Mouse (Mus musculus) right cerebral cortex, postnatal 36 days (tissue): ENCODE data around the gene Ajap1.

ENCODE experiments used
- DNase-seq, 2 experiments: peaks; one replicate each; pipeline ENCODE4 v3.0.0; 2022; ENCODE audit warnings: low spot score in 2 of 2, mixed read lengths in 1 of 2

Ajap1 gene

DNA sequence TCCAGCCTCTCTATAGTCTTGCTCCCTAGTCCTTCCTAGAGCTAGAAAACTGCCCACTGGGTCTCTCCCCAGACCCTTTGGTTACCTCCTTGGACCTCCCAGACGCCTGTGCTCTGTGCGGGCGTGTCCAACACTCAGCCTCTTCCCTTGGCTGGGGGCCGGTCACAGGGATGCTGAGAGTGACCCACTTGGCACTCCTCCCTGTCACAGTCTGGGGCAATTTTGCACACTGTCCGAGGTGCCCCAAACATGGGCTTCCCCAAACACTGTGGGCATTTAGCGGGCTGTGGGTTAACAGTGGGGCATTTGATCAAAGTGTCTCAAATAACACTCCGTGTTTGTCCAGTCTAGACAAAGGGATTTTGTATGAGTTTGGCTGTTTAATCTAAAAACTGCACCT is 29.1 kb downstream of the Ajap1 start:
- DNase-seq, result no peak

DNA sequence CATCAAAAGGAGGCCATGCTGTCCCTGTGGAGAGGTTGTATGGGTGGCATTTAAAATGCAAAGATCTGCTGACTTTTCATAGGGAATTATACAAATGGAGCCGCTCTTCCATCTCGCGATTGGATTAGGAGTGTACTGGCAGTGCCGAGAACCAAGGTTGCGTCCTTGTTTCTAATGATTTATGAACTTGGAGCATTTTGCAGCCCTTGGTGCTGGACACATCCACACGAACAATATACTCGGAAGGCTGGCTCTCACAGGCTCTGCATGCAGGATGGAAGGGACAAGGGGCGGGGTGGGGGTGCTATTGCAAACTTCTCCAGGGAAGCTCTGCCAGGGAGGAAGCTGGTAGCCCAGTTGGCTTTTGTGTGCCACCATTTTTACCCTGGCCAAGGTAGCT is 31.1 kb downstream of the Ajap1 start:
- no peak for DNase-seq

DNA sequence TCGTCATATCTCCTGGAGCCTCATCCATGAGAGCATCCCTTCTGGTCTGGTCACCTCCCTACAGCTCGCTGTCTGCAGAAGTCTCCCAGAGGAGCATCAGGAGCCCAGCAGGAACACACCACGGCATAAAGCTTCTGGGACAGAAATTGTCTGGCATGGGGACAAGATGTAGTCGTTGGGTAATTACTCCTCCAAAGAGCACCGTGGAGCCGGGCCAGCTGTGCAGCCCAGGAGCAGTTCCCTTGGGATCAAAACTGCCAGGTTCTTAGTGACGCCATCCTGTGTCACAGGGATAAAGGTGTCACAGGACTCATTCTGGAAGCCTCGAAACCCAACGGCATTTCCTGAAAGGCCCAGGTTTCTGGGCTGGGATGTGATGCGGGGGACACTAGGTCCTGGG is 40.1 kb downstream of the Ajap1 start:
- no peak for DNase-seq

DNA sequence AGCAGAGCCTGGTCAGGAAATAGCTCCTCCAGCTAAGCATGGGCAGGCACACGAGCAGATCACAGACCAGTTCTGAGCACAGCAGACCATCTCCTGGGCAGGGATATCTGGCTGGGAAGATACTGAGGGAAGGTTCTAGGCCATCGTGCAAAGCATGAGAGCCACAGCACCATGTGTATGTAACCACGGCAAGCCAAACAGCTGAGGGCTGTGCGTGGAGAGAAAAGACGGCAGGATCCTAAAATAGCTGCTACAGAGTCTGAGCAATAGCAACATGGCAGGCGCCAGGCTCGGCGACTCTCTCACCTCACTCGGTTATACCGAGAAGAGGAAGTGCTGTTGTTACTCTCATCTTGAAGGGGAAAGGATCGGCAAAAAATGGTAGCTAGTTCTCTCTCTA is 42.7 kb downstream of the Ajap1 start:
- peak; percentile 69 to 77 for DNase-seq

DNA sequence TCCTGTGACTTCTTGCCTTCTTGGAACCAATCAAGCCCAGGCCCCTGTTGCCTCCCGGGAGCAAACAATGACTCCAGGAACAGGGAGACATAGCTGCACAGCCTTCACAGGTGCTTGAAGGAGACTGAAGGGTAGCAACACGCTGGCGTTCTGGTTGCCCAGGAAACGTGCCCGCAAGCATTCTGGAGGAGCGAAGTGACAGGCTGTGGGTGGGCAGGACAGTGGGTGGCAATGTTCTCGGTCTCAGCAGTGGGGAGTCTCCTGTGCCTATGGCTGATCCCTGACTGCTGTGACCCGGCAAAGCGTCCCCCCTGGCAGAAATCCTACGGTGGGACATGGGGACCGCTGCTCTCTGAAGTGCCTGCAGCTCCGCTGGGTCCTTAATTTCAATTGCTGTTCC is 43.6 kb downstream of the Ajap1 start:
- DNase-seq, result peak; percentile 83 to 90

DNA sequence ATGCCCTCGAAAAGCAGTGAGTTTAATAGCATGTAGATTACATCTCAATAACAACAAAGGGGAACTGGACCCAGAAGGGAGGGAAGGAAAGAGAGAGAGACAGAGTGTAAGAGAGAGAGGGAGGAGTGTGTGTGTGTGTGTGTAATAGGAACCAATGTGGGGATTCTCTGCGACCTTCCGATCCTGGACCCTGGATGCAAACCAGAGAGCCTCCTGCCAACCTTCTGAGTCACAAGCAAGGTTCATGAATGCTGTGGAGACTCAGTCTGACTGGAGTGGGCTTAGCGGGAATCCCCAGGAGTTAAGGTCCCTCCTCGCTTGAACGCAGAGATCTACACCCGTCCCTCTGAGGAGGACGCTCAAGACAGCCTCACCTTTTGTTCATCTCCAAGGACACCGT is 45.4 kb downstream of the Ajap1 start:
- no peak for DNase-seq

DNA sequence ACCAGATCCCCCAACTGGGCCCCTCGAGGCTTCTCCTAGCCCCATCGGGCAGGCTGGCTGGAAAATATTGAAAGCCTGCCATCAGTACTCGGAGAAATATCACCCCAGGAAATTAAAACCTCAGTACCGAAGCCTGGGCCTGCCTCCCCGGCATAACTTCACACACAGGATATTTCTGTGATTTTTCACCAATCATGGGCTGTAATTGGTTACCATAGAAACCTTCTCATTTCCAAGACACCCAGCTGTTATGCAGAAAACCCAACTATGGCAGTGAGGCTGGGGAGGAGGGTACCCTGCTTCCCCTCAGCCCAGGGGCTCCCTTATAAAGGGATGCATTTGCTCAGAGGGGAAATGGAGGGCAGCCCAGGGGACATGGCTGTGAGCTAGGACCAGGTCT is 46.7 kb downstream of the Ajap1 start:
- no peak for DNase-seq

DNA sequence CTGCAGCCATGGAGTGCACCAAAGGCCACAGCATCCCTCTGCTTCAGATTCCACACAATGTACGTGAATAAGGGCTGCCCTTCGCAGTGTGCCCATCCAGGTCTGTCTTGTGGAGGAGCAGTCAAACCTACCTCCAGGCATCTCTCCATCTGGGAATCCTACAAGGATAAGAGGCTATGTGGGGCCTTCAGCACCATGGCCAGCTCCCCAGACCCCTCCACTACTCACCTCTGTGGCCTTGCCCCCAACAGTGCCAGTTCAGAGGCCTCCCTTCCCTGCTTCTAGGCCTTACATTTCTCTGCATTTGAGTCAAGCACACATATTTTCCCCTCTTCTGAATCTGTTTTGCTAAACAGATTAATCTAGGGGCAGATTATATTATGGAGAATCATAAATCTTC is 52.6 kb downstream of the Ajap1 start:
- DNase-seq, result no peak

DNA sequence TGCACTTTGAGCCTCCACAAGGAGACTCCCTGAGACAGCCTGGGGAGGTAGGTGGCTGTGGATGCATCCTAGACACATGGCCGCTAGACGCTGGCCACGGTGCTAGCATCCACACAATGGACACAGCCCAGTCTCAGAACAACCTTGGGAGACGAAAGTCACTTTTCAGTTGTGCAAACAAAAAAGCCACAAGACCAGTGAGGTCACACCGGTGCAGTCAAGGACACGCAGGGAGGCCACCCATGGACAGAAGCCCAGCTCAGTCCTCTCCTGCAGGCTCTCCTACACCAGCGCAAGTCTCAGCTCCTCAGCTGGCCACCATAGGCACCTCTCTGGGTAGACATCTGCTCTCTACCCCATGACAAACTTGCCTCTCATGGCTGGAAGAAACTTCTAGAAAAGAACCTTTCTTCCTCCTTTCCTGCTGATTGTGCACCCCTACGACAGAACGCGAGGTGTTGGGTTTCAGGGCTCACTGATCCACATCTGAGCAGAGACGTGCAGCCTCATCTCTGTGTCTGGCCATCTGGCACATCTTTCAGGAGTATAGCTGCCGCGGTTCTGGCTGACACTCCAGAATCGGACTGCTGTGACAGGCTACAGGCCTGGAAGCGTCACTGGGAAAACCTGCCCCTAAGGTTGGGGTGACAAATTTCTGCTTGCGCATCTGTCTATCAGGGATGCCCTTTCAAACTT is 56.5 kb downstream of the Ajap1 start:
- no peak for DNase-seq

DNA sequence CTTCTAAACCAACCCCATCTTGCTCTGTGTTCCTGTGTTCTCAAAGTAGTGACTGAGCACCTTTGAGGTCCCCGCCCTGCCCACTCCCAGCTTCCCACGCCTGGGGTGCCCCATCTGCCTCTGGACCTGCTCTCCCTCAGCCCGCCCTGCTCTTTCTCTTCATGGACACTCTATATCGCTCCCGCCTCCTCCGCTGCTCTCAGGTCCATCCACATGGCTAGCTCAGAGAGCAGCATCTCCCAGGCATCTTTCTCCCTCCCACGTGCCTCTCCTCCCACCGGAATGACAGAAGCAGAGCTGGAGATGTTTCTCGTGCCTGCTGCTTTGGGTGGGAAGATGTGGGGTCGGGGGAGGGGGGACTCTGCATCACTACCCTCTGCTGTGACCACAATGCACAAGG is 58.3 kb downstream of the Ajap1 start:
- DNase-seq, result peak; percentile 62 to 74

DNA sequence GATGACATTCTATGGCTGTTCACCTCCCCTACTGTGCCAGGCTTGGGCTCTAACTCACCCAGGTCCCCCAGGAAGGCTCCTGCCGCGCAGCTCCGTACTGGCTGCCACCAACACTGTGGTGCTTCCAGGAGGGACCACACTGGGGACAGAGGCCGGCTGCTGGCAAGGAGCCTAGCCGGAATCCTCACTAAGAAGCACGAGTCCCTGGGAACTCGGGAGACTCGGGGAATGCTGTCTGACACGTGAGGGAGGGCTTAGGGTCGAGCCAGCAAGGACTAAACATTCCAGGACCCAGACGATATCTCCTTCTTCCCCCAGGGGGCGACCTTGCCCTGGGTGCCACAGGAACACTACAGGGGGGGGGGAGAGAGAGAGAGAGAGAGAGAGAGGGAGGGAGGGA is 64.7 kb downstream of the Ajap1 start:
- no peak for DNase-seq

DNA sequence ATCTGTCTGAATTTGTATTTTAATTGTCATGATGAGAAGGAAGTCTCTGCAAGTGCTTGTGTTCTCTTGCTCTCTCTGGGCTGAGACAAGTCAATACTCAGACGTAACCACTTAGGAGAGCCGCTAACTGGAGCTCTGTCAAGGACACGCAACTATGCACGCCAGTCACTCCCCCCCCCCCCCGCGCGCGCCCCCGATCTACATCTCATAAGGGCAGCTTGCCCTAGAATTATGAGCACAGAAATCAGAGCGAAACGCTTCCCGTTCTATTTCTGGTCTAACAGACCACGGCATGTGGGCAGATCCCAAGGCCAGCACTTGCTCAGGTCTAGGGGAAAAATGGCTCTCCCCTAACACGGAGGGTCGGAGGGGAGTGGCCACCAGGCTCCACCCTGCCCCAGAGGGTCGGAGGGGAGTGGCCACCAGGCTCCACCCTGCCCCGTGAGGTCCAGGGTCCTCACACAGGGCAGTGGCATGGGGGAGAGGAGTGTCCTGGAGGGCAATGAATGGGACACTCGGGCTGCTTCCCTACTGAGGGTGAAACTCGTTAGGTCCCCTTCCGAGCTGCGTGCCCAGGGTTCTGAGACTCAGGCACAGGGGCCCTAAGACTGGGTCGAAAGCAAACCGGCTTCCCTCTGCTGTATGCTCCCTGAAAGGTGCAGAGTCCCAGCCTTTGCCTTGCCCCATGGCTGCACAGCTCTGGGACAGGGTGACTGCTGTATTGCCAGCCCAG is 65.3 kb downstream of the Ajap1 start:
- DNase-seq, result no peak

DNA sequence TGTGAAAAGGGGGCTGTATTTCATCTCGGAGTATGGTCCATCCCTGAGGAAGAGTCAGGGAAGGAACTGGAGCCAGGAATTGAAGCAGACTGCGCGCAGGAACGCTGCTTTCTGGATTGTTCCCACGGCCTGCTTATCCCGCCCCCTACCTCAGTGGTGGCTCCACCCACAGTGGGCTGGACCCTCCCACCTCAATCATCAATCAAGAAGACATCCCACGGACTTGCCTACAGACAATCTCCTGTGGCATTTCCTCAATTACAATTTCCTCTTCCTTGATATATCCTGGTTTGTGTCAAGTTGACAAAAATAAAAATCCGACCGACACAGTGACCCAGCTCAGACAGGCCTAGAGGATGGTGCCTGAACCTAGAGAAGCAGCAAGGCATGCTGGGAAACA is 66.5 kb downstream of the Ajap1 start:
- no peak for DNase-seq

DNA sequence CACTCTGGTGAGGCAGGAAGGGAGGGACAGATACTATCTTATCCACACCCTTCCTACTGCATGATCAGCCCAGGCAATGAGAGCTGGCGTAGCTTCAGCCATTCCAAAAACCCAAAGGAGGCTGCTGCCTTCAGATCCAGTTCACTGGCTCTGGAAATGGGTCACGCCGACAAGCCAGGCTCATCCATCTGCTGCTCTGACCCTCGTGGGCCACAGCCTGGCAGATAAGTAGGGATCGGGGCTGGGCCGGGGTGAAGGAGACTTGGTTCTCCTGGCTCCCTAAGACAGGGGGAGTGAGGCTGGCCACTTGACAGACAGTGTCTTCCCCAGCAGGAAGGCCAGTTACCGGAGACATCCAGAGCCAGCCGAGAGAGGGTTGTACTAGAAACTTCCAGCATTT is 84.2 kb downstream of the Ajap1 start:
- DNase-seq, result no peak

DNA sequence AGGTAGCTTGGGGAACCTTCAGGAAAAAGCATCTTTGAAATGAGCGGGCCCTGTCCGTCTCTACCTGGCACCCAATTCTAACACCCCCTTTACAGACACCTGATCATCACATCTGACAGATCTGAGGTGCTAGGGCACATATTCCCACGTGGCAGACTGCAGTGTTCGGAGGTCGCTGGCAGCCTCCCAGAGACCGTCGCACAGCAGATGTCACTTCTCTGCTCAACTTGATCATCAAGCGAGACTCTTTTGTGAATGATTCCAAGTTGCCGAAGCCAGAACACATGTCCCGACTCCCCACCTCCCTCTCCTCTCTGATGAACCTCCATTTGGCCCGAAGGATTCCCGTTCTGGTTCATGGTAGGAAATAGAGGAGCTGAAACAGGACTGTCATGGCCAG is 95.1 kb downstream of the Ajap1 start:
- DNase-seq, result no peak

DNA sequence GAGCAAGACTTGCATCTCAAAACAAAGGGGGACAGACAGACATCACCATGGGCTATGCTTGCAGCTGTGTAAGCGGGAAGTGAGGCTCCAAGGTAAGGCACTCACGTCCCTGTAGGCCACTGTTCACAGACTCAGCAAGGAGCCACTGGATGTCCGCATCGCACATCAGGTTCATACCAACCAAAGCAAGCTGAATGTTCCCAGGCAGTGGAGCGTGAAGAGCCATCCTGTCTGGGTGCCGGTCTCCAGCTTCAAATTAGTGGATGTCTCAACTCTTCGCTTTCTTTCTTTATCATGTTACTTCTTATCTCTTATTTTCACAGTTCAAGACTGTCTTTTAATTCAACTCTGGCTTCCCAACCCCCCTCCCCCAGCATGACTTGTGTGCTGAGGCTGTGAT is 101.2 kb downstream of the Ajap1 start:
- DNase-seq, result no peak

DNA sequence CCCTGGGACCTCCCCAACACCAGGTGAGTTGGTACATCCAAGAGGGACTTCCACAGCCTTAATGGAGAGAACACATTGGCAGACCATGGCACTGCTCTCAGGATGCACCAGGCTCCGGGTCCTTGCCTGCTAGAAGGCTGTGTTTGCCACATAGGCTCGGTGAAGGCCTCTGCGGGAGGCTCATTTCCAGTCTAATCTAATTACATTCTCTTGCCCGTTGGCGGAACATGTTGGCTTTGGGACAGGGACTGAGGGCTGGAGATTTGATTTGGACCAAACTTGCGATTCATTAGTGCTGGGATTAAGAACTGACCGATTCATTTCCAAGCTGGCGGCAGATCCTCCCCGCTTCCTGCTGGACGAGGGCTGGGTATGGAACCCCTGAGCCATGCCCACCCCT is 101.7 kb downstream of the Ajap1 start:
- no peak for DNase-seq

DNA sequence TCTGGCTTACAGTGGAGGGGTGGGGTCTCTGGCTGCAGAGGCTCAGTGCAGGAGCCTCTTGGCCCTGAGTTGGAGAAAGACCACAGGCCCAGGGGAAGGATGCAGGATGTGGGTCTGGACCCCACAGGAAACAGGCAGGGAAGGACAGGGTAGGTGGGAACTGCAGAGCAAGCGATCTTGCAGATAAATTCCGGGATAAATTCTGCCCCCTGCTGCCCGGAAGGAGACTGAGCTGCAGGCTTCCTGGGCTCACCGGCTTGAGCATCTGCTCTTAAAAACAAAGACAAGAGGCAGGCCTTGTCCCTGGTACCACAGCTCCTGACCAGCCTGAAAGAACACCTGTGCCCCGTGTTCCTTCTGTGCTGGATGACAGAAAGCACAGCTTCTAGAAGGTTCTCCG is 104.6 kb downstream of the Ajap1 start:
- DNase-seq, result peak in 1 of 2 experiments; percentile 42

DNA sequence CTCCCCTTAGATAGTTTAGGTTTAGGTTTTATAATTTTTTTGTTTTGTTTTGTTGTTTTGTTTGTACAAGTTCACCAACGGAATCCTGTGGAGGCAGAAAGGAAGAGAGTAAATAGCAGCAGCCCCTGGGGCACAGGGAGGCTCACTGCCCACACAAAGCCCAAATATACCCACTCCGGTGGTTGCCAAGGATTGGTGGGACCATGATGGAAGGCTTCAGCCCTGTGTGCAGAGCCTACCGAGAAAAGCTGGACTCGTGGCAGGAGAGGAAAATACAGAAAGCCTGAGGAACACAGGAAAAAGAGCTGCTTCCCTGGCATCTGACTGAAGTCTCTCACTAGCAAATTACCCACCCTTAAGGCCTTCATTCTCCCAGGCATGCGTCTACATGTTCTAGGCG is 108.4 kb downstream of the Ajap1 start:
- DNase-seq, result no peak

DNA sequence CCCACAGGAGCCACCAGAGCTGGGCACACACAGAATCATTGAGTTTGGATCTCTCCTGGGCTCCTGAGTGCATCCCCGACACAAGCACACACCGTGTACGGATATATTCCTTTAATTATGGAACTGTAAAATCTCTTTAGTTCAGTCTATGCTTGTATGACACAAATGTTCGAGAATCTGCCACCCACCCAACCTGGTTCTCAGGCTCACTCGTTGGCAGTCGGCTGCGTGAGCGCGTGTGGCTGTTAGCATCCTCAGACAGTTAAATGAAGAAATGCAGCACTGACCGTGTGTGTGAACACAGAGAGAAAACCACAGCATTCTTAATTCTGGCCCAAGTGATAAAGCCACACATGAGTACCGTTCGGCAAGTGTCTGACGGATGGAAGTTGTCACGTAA is 109.5 kb downstream of the Ajap1 start:
- peak; percentile 66 to 82 for DNase-seq

DNA sequence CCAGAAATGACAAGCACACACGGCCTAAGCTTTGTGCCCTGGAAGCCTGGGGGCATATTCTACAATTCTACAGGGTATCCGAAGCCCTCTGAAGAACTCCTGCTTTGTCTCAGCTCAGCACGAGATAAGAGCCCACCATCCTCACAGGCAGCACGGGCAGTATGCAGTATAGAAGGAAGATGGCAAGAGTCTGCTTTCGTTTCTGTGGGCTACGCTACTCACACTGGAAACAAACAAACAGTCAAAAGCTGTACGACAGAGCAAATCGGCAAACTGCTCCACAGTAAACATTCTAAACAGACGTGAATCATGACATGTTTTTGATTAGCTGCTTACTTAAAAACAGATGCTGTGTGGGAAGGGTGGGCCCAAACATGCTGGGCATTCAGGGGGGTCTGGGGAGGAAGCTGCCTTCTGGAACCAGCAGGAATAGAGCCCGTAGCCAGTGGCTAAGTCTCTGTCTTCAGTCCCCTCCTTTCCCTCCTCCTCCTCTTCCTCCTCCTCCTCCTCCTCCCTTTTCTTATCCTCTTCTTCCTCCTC is 113.9 kb downstream of the Ajap1 start:
- no peak for DNase-seq

DNA sequence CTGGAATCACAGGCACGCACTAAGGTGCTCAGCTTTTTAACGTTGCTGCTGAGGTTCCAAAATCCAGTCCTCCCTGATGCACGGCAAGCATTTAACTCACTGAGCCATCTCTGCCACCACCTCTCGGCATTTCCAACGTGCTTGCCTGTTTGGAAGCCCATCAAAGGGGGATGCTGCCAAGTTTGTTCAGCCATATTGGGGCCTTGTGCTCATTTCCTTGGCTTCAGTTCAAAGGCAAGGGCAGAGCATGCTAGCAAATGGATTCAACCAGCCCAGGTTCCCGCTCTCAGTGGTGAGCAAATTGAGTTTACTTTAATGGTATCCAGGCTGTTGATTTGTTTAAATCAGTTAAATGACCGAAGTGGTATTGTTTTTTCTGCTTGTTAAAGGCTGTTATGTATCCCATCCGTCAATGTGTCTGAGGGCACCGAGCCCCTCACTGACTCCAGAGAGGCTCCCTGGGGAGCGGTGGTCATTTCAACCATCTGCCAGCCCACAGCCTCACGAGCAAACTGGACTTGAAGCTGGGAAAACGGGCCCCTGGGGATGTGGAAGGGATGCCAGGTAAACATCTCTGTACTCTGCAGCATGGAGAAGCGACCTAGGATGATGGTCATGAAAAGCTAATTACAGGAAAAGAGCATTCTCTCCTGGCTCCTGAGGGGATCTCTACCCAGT is 121.6 kb downstream of the Ajap1 start:
- DNase-seq, result no peak

DNA sequence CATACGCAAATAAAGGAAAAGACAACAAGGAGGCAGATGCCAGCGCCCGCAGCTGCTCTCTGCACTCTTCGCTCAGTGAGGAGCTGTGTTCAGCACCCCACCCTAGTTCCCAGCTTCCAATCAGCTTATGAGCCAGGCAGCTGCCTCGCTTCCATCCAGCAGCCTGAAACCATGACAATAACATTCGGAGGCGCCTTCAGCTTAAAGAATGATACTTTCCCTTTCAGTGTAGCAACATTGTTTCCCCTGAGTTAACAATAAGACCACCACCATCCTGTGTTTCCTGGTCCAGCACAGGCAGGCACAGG is 124.4 kb downstream of the Ajap1 start:
- DNase-seq, result no peak
